In genomic region chr4:130222179-130222578, GRCm38 (mm10) we compare ENCODE assay signal across 26 mouse cellular contexts. TPM values are rescaled to one million over a fixed set of nuclear protein-coding genes. Genes with fewer than 3 reads are reported as not detected.
"Had no signal": no experiment of that assay in that cellular context is flagged by ENCODE, and none has a peak within 500 bp of the region (broad histone marks: within the 10 kb centered on the region; RNA-seq: fewer than 3 reads in every experiment).

Gene Gm853 (minus strand): TSS chr4:130222401.

- H3K36me3 ChIP-seq: midbrain, embryonic 10.5 days; midbrain, embryonic 13.5 days; neural tube, embryonic 13.5 days had no signal

- H3K9ac ChIP-seq: liver, embryonic 14.5 days; liver, postnatal 0 days; lung, embryonic 14.5 days; midbrain, embryonic 13.5 days; neural tube, embryonic 13.5 days had no signal

- ATAC-seq: hindbrain, postnatal 0 days; inflammation-experienced regulatory T-cells, adult 6 months; intestine, embryonic 16.5 days; liver, postnatal 0 days; lung, postnatal 0 days; midbrain, embryonic 13.5 days; midbrain, embryonic 16.5 days had no signal

- H3K4me2 ChIP-seq: lung, embryonic 14.5 days; midbrain, embryonic 13.5 days; neural tube, embryonic 13.5 days had no signal

- H3K4me3 ChIP-seq: left cerebral cortex, adult 2 months; megakaryocyte, embryonic 14.5 days; midbrain, embryonic 10.5 days; midbrain, embryonic 13.5 days; myocyte; neural tube, embryonic 13.5 days had no signal

- H3K27me3 ChIP-seq: midbrain, embryonic 13.5 days; neural tube, embryonic 13.5 days had no signal

- DNase-seq: layer of hippocampus, postnatal 36 days; liver, postnatal 0 days; lung, embryonic 14.5 days; right cerebral cortex, adult 18-20 months; right cerebral cortex, postnatal 14 days; right cerebral cortex, postnatal 4 days; thymus, adult 2 months; thymus, postnatal 14 days; thymus, postnatal 4 days had no signal

- H3K4me1 ChIP-seq: midbrain, embryonic 10.5 days; midbrain, embryonic 13.5 days; neural tube, embryonic 13.5 days had no signal

- H3K27ac ChIP-seq: hindbrain, postnatal 0 days; left cerebral cortex, adult 2 months; liver, embryonic 14.5 days; macrophage; midbrain, embryonic 10.5 days; midbrain, embryonic 13.5 days; neural tube, embryonic 13.5 days; stomach, postnatal 0 days had no signal

- H3K9me3 ChIP-seq: megakaryocyte, embryonic 14.5 days; midbrain, embryonic 10.5 days; midbrain, embryonic 13.5 days; neural tube, embryonic 13.5 days had no signal

RNA-seq across cellular contexts. Expression of gene Gm853, which starts in this region (rescaled TPM):
- polyA plus RNA-seq: inflammation-experienced regulatory T-cells, adult 6 months; intestine, embryonic 16.5 days; limb, embryonic 11.5 days; liver, adult 2 months; liver, embryonic 14.5 days; liver, postnatal 0 days; lung, embryonic 14.5 days; lung, postnatal 0 days; macrophage; midbrain, embryonic 16.5 days; myocyte; neural tube, embryonic 13.5 days; stomach, embryonic 14.5 days; stomach, postnatal 0 days had no signal
